Mouse (Mus musculus) kidney, adult 18-20 months (tissue): Measurements from ENCODE around the gene Itga9.

Experiments used
- DNase-seq: peaks from one replicate; pipeline ENCODE4 v3.0.0; 2021

Gene Itga9

DNA sequence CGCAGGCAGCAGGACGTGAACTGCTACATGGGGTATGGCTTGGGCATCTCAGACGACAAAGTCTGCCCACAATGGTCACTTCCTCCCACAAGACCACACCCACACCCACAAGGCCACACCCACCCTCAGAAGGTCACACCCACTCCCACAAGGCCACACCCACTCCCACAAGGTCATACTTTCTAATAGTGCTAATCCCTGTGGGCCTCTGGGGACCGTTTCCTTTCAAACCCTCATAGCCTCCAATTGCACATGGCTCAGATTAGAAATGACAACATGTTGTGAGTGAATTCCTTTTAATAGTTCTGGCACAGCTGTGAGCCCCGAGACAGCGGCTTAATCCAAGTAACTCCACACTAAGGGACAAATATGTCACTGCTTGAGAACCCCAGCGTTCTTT lies 280.7 kb downstream of the Itga9 start:
- DNase-seq = no peak

DNA sequence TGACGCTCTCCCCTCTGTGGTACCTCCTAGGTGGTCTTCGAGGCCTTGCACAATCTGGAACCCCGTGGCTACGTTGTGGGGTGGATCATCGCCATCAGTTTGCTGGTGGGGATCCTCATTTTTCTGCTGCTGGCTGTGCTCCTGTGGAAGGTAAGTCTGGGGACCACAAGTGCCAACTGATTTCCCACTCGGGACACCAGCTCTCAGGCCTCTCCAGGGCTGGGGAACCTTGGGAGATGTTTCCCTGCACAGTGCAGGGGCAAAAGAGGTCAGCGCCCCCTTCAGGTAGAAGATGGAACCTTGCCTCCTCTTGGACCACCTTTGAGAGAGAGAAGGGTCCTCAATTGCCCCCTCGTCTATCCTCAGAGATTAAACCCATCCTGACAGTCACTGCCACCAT lies 281.2 kb downstream of the Itga9 start:
- no peak for DNase-seq

DNA sequence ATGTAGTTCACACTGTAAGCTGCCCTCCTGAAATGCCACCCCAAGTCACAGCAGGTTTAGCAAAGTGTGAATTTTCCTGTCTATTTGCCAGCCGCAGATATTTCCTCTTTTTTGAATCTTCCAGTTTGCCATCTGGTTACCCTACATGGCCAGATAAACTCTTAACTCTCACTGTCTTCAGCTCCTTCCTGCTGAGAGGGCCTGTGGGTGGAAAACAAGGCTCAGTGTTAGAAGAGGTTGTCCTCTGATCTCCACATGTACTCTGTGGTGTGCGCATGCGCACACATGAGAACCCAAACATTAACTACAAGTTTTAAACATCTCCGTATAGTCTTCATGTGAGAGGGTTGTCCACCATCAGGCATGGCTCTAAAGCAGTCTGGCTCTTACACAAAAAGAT lies 283.7 kb downstream of the Itga9 start:
- no peak for DNase-seq

DNA sequence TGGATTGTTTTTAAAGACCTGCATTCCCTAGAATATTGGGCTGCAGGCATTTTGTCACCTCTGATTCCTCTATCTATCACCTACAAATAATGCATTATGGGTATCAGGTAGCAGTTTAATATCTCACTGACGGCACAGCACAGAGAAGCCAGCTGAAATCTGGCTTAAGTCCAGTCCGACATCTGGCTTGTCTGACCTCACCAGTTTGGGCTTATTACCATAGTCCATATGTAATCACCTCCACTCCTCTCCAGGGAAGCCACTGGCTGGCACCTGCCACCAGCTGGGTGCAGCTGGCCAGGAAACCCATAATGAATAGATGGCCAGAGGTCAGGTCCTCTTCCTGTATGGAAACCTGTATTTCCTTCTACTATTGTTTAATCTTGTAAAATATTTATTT lies 284.2 kb downstream of the Itga9 start:
- no peak for DNase-seq

DNA sequence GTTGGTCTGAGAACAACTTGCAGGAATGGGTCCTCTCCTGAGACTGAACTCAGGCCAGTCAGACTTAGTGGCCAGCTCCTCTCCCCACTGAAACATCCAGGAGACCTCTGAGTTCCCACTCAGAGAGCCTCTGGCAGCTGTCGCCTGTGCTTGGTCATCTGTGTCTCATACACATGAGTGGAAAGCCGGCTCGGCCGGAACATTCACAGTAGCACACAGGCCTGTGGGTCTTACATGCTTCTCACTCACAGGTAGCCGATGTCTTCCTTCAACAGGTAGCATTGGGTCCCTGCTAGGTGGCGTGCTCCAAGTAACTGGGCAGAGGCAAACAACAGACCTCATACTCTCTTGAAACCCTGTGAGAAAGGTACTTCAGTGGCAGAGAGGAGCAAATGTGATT lies 284.6 kb downstream of the Itga9 start:
- DNase-seq = no peak

DNA sequence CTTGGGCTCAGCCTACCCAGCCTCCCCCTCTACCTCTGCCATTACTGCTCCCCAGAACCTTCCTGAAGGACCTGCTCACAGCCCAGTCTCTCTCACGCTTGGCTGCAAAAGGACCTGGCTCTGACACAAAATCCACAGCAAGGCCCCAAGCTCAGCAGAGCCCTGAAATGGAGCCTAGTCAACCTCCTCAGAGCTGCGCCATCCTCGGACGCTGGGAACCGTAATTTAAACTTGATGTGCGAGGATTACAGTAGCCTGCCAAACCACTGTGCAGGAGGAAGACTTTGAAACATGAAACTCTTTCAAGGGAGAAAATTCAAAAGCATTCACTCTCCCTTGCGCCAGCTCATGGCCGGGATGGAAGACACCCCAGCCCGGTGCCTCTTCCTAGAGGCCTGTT lies 285.1 kb downstream of the Itga9 start:
- DNase-seq = no peak

GRCm38 (mm10) chr9:118895101-118895500 lies 288.6 kb downstream of the Itga9 start:
- DNase-seq = no peak

- no peak for DNase-seq
Observed at GRCm38 (mm10) chr9:118900677-118901076, 294.2 kb downstream of the Itga9 start.

DNA sequence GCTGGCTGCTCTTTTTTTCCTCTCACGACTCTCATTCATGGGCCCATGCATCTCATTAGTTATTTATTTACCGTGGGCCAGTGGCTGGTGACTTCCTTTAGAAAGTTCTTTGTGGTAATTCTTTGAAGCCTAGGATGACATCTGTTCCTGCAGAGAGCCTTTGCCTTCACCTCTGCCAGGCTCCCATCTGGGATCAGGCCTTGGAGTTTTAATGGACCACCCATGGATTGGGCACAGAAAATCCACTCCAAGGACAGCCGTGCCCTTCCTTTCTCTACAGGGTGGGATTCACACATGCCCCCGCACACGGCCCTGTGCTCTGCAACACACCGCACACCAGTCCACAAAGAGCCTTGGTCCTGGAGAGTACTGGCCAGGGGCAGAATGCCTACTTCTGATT lies 295.4 kb downstream of the Itga9 start:
- DNase-seq = no peak

- DNase-seq = peak; percentile 80
Observed at GRCm38 (mm10) chr9:118907934-118908620, 301.6 kb downstream of the Itga9 start.

DNA sequence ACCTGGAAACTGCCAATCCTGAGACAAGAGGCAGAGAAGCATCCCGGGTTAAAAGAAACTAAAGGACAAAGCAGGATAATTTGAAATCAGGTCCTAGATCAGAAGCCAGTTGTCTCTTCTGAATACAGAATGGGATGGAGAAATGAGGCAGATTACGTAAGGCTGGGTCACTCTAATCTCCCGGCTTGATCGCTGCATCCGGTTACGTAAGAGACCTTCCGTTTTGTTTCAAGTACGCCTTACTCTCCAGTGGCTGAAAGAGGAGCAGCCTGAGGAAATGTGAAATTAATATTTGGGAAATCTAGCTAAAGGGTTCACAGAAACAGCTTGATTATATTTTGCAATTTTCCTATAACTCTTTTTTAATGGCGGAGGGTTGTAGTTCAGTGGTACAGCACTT lies 306.6 kb downstream of the Itga9 start:
- DNase-seq = no peak

- DNase-seq = no peak
Observed at GRCm38 (mm10) chr9:118913613-118914012, 307.1 kb downstream of the Itga9 start.

- DNase-seq = no peak
Observed at GRCm38 (mm10) chr9:118914589-118914988, 308.1 kb downstream of the Itga9 start.

DNA sequence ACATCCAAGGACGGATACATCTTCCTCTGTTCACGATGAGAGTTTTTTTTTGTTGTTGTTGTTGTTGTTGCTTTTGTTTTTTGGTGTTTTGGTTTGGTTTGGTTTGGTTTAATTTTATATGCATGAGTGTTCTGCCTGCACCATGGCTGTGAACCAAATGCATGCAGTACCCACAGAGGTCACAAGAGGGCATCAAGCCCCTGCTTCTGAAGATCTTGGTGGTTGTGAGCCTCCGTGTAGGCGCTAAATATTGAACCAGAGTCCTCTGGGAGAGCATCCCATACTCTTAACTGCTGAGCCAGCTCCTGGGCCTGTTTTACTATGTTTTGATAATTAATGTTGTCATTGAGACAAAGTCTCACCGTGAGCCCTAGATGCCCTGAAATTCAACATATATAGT lies 308.8 kb downstream of the Itga9 start:
- DNase-seq = peak; percentile 61

DNA sequence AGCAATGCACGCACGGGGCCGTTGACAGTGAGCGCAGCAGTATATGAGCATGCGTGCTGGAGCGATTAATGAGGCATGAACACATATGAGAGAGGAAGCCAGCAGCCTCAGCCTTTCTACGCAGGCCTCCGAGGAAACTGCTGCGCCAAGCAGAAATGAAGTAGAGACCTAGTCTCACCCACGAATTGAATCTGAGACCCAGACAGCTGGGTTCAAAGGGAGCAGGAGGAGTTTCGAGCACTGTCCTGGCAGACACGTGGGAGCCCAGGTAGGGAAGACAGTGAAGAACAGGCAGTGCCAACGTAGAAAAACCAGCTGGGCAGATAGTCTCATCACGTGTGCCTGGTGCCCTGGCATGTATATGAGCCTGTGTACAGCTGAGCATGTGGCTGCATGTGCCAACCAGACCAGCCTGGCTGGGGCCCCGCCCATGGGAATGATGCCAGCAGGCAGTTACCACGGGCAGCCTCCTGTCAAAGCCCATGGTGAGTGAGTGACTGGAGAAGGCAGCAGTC lies 313.2 kb downstream of the Itga9 start:
- peak; percentile 76 for DNase-seq

DNA sequence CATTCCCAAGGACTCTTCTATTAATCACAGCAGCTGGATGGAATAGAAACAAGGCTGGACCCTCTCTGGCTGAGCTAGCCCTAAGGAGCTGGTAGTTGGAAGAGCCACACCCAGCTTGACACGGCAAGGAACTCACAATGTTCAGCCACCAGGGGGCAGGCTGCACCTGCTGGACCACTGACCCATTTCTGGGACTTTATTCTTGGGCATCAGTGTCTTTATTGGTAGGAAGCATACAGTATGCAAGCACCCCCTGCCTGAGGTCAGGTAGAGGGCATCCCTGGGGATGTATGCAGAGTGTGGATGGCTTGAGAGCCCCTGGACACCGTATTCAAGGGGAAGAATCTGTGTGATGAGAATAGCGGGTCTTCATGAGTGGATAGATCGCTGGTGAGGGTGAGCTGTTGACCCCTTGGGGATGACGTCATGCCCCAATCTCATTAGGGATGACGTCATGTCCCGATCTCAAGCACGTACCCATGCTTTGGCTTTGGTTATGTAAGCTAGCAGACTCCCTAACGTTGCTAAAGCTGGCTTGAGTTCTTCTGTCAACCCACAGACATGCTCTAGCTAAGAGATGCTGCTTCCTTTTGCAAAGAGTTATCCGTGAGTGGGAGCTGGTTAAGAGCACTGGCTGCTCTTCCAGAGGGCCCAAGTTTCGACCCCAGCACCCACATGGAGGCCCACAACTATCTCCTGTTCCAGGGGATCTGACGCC lies 314.5 kb downstream of the Itga9 start:
- peak; percentile 88 for DNase-seq

GRCm38 (mm10) chr9:118921926-118922325 lies 315.4 kb downstream of the Itga9 start:
- DNase-seq = no peak

GRCm38 (mm10) chr9:118924554-118925085 lies 318.1 kb downstream of the Itga9 start:
- DNase-seq = no peak

- DNase-seq = peak; percentile 97
Observed at GRCm38 (mm10) chr9:118925286-118926110, 319.0 kb downstream of the Itga9 start.

DNA sequence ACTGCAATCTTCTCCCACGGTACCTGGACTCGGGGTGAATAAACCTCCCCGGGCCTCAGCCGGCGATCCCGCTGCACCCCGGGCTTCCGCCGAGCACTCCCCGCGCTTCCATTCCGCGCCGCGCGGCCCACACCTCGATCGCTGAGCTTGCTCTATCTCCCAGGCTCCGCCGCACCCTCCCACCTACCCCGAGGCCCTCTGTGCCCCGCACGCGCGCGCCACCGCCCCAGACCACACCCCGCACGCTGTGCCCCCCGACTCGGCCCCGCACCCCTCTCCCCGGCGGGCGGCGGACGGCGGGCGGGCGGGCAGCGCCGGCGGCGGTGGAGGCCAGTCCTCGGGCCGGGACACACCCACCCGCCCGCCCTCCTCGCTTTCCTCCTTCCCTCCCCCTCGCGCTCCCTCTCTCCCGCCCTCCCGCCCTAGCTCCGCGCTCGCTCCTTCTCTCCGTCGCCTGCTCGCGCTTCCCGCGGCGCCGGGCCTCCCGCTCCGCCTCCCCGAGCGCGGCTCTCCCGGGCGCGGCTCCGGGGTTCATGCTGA lies 319.7 kb downstream of the Itga9 start, which contains the start of gene Ctdspl:
Ctdspl (plus strand) TSS at position 343 of the 540 bp plus-strand sequence.
- peak; percentile 73 for DNase-seq

DNA sequence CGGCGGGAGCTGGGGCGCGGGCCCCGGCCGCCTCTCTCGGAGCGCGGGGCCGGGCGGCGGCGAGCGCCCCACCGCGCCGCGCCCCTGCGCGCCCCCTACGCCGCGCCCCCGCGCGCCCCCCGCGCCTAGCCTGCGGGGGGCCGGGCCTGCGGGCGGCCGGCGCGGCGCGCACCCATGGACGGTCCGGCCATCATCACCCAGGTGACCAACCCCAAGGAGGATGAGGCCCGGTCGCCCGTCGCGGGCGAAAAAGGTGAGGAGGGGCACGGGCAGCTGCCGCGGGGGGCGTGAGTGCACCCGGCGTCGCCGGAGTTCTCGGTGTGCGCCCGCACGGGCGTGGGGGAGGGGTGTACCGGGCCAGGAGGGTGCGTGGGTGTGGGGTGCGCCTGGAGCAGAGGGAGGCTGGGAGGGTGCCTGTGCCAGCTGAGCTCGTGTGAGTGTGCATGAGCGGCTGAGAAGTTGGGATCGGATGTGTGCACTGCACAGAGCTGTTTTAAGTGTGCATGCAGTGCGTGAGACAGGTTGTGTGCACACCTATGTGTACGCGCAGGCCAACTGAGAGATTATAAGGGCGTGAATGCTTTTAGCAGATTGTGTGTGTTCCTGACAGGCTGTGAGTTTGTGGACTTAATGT lies 320.3 kb downstream of the Itga9 start:
- DNase-seq = peak; percentile 64

DNA sequence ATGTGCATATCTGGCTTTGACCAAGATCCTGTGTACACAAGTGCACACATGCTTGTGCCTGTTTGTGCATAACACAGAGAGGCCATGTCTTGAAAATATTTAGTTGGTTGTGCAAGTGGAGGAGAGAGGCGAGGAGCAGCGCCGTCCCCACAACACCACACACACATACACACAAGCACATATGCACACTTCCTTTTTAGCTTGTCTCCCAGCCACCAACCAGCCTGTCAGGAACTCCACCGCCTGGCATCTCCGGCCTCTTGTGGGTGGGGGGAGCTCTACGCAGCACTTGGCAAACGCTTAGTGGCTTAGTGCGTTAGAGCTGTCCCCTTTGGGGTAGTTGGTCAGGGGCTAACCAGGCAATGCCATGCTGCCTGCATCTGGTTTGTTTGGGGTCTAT lies 321.0 kb downstream of the Itga9 start:
- DNase-seq = peak; percentile 57
